8 mouse cellular contexts compared by ENCODE assay signal in genomic region chr6:94284089-94284825, GRCm38 (mm10). TPM values are rescaled to one million over a fixed set of nuclear protein-coding genes. Genes with fewer than 3 reads are reported as not detected.
A peak's percentile ranks its signal among the peaks of the same experiment; 100 is the strongest.
DNase-seq lines count a peak whose midpoint lies in the region; ATAC-seq lines count a peak whose summit lies in the region.

No protein-coding gene starts in this region.

- peak overlapping the region; percentile 95 for H3K4me3 ChIP-seq in forebrain, embryonic 10.5 days
- peak overlapping the region; percentile 68 for H3K4me3 ChIP-seq in hindbrain, embryonic 14.5 days (replicated peaks; ENCODE audit: low read length)
- H3K4me3 ChIP-seq in liver, embryonic 15.5 days (replicated peaks), result peak overlapping the region; percentile 64

- peak; percentile 15 for DNase-seq in left cerebral cortex, postnatal 4 days
- DNase-seq in left cerebral cortex, adult 18-20 months (ENCODE audit: low spot score in 2 of 2), result no peak
- peak; percentile 46 to 76 for DNase-seq in adrenal gland, postnatal 36 days
- peak; percentile 71 for DNase-seq in forebrain, embryonic 10.5 days (ENCODE audit: extremely low spot score, low spot score)
- no peak for DNase-seq in hindbrain, embryonic 14.5 days (ENCODE audit: low spot score)
- peak; percentile 17 for DNase-seq in ovary, postnatal 10 days (ENCODE audit: low spot score)
- no peak for DNase-seq in left cerebral cortex, postnatal 25 days (ENCODE audit: low spot score in 2 of 2)

- intact Hi-C loops in left cerebral cortex, postnatal 4 days (cut with DNase I), result loop anchor here (5.0 to 10.0 kb wide), 2 partner anchors 181 to 202 kb away; no protein-coding TSS in a partner anchor
- intact Hi-C loops in left cerebral cortex, postnatal 25 days (cut with DNase I), result loop anchor here (5.0 kb wide), 5 partner anchors 57 to 202 kb away; no protein-coding TSS in a partner anchor

- H3K4me2 ChIP-seq in hindbrain, embryonic 14.5 days (replicated peaks), result peak overlapping the region; percentile 90
- peak overlapping the region; percentile 79 for H3K4me2 ChIP-seq in liver, embryonic 15.5 days

- H3K4me1 ChIP-seq in forebrain, embryonic 10.5 days, result peaks cover 38% of the 10 kb centered on the region
- H3K4me1 ChIP-seq in hindbrain, embryonic 14.5 days (replicated peaks; ENCODE audit: control insufficient read depth, insufficient read depth, low read length), result peaks cover 14% of the 10 kb centered on the region; the same call in 1 of the 2 replicates
- peaks cover 11% of the 10 kb centered on the region; the same call in 1 of the 2 replicates for H3K4me1 ChIP-seq in liver, embryonic 15.5 days (replicated peaks)

- peak overlapping the region; percentile 47 for H3K9ac ChIP-seq in hindbrain, embryonic 14.5 days
- 0 out of 2 replicates have a peak overlapping the region, but pooled peaks have one; percentile 4 for H3K9ac ChIP-seq in liver, embryonic 15.5 days

- H3K9me3 ChIP-seq in forebrain, embryonic 10.5 days, result peaks cover 14% of the 10 kb centered on the region
- no peaks in the 10 kb centered on the region for H3K9me3 ChIP-seq in hindbrain, embryonic 14.5 days (ENCODE audit: control insufficient read depth, low read length)
- H3K9me3 ChIP-seq in liver, embryonic 15.5 days (replicated peaks), result no peaks in the 10 kb centered on the region

- ATAC-seq in hindbrain, embryonic 14.5 days (ENCODE audit: low FRiP score), result peak; percentile 51
- ATAC-seq in liver, embryonic 15.5 days (ENCODE audit: insufficient read depth), result peak; percentile 65

- H3K27ac ChIP-seq in forebrain, embryonic 10.5 days, result peak overlapping the region; percentile 98
- no peak overlapping the region for H3K27ac ChIP-seq in hindbrain, embryonic 14.5 days
- H3K27ac ChIP-seq in liver, embryonic 15.5 days (replicated peaks), result peak overlapping the region; percentile 86

- whole genome bisulfite sequencing in forebrain, embryonic 10.5 days, result under 1% methylated on average over 44 of the region's 44 CpGs
- WGBS in hindbrain, embryonic 14.5 days, result under 1% methylated on average over 44 of the region's 44 CpGs
- under 1% methylated on average over 44 of the region's 44 CpGs for WGBS in liver, embryonic 15.5 days (ENCODE audit: insufficient replicate concordance)

- H3K36me3 ChIP-seq in forebrain, embryonic 10.5 days (replicated peaks), result no peaks in the 10 kb centered on the region
- no peaks in the 10 kb centered on the region for H3K36me3 ChIP-seq in hindbrain, embryonic 14.5 days (replicated peaks; ENCODE audit: control insufficient read depth, insufficient read depth)
- no peaks in the 10 kb centered on the region for H3K36me3 ChIP-seq in liver, embryonic 15.5 days (replicated peaks)

- no peaks in the 10 kb centered on the region; the same call in 1 of the 2 replicates for H3K27me3 ChIP-seq in forebrain, embryonic 10.5 days (ENCODE audit: poor library complexity, severe bottlenecking)
- no peaks in the 10 kb centered on the region for H3K27me3 ChIP-seq in hindbrain, embryonic 14.5 days (ENCODE audit: control insufficient read depth, insufficient read depth, low read length)
- peaks cover 55% of the 10 kb centered on the region for H3K27me3 ChIP-seq in liver, embryonic 15.5 days

RNA-seq across cellular contexts. Expression of gene Magi1, which starts 0.5 kb away (rescaled TPM):
- 10 to 100 TPM; 87.2 to 87.4 TPM for total RNA-seq in left cerebral cortex, postnatal 4 days (2021)
- 10 to 100 TPM; 71.0 to 87.5 TPM for total RNA-seq in left cerebral cortex, adult 18-20 months (2021)
- 10 to 100 TPM; 12.6 to 41.2 TPM for total RNA-seq in adrenal gland, postnatal 36 days (2021)
- 25.6 and 31.0 TPM in 2 replicates for polyA plus RNA-seq in forebrain, embryonic 10.5 days (2016; fragmentation: Nextera tagmentation; extraction: Ambion mirVana)
- 25.3 and 27.6 TPM in 2 replicates for polyA plus RNA-seq in hindbrain, embryonic 14.5 days (2014; fragmentation: Nextera tagmentation; extraction: Ambion mirVana)
- 1.1 TPM in 2 replicates for polyA plus RNA-seq in liver, embryonic 15.5 days (2015; fragmentation: Nextera tagmentation; extraction: Ambion mirVana)
- 10 to 100 TPM; 86.5 to 88.3 TPM for total RNA-seq in left cerebral cortex, postnatal 25 days (2021)

Comparison
In these comparisons a context has a peak if more than half of its experiments do, and no peak if none do; other contexts are left out.
1. DNase-seq: peak in left cerebral cortex, postnatal 4 days (single experiment), adrenal gland, postnatal 36 days (2 of 2), forebrain, embryonic 10.5 days (single experiment) and ovary, postnatal 10 days (single experiment); none in left cerebral cortex, adult 18-20 months (0 of 2), hindbrain, embryonic 14.5 days (single experiment) and left cerebral cortex, postnatal 25 days (0 of 2).
2. Peak in every context shown above with its lines, with median percentiles within 50 percentile points of each other: H3K4me3 ChIP-seq.